Mouse (Mus musculus) embryonic facial prominence, embryonic 14.5 days (tissue): ENCODE measurements around the gene Polr1e. TPM values are rescaled to one million over a fixed set of nuclear protein-coding genes. Genes with fewer than 3 reads are reported as not detected.
"Not testable (repeated sequence)": the region's sequence is repeated elsewhere in the genome, so short reads cannot be mapped to it uniquely, and the experiment has no call there.

Experiments used
- ATAC-seq: fragments of 200-750 bp; cut with Nextera tagmentation; 2 replicates; pipeline ENCODE4 v1.8.0; 2017; ENCODE audit warnings: low read depth, moderate number of reproducible peaks, moderate TSS enrichment
- DNase-seq: peaks from one replicate; pipeline ENCODE4 v3.0.0-alpha.2; 2015; ENCODE audit warnings: low spot score
- H3K27ac ChIP-seq: fragments of 300-500 bp; sonication (generic); replicated peaks from 2 replicates; pipeline ENCODE4 v1.5.1; 2014; ENCODE audit warnings: low read depth, mild to moderate bottlenecking, low read length, moderate library complexity
- H3K27me3 ChIP-seq: fragments of 300-500 bp; sonication (generic); replicated peaks from 2 replicates; pipeline ENCODE4 v1.6.1; 2014; ENCODE audit warnings: low read length; ENCODE audit not compliant: control insufficient read depth, insufficient read depth
- H3K36me3 ChIP-seq: fragments of 300-500 bp; sonication (generic); 2 replicates; pipeline ENCODE4 v1.6.1; 2014; ENCODE audit warnings: low read length, mixed read lengths; ENCODE audit not compliant: control insufficient read depth, insufficient read depth
- H3K4me1 ChIP-seq: fragments of 300-500 bp; sonication (generic); 2 replicates; pipeline ENCODE4 v1.6.1; 2014; ENCODE audit warnings: antibody characterized with exemption, low read length; ENCODE audit not compliant: control insufficient read depth, insufficient read depth
- H3K4me2 ChIP-seq: fragments of 300-500 bp; sonication (generic); 2 replicates; pipeline ENCODE4 v1.6.1; 2014; ENCODE audit warnings: low read depth, mild to moderate bottlenecking, low read length, moderate library complexity, mixed read lengths
- H3K4me3 ChIP-seq: fragments of 300-500 bp; sonication (generic); 2 replicates; pipeline ENCODE4 v1.5.1; 2014; ENCODE audit warnings: low read depth, mild to moderate bottlenecking, low read length
- H3K9ac ChIP-seq: fragments of 300-500 bp; sonication (generic); 2 replicates; pipeline ENCODE4 v1.6.1; 2014; ENCODE audit warnings: low read depth, mild to moderate bottlenecking, low read length, moderate library complexity, mixed read lengths
- H3K9me3 ChIP-seq: fragments of 300-500 bp; sonication (generic); 2 replicates; pipeline ENCODE4 v1.6.1; 2016; ENCODE audit warnings: low read length; ENCODE audit not compliant: control insufficient read depth
- WGBS: fragments of 180-500 bp; shearing (Covaris S2); extraction: QIAGEN DNeasy Blood & Tissue Kit; methylation state at CpG from one replicate; pipeline ENCODE4 v1.1.7; 2014; 5-methylcytosine and 5-hydroxymethylcytosine counted together
- polyA plus RNA-seq: library from polyadenylated mRNA; unstranded; fragments of >200 nt; fragmentation: Nextera tagmentation; extraction: Ambion mirVana; gene quantifications from 2 replicates; pipeline ENCODE4 v1.2.1, GENCODE M21; 2014

Polr1e gene
- polyA plus RNA-seq, 1 experiment from 2014 or later, result 33.7 TPM

DNA sequence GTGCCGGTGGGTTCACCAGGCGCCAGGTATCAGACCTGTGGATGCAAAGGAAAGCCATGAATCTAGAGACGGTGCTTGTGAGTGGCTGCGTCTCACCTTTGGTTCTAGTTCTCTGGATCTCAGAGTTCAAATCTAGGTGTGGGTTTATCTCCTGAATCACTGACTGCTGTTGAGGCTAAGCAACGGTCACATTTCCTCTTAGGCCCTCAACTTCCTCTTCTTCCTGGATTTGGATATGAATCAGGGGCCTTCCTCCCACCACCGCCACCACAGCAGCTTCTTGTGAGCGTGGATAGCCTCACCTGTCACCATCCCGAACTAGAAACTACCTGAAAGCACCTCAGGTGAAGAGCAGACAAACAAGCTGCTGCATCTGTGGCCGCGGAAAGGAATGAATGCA lies 17.7 kb downstream of the Polr1e start:
- WGBS, result 90% methylated on average over 10 of the region's 10 CpGs
- Histone ChIP-seq H3K27ac (no peak overlapping the region), H3K36me3 (peaks cover 78% of the 10 kb centered on the region), H3K4me2 (no peak overlapping the region), H3K4me3 (no peak overlapping the region), H3K9me3 (no peaks in the 10 kb centered on the region), H3K27me3 (no peaks in the 10 kb centered on the region), H3K9ac (no peak overlapping the region), H3K4me1 (no peaks in the 10 kb centered on the region)
- ATAC-seq (no peak), DNase-seq (no peak)

DNA sequence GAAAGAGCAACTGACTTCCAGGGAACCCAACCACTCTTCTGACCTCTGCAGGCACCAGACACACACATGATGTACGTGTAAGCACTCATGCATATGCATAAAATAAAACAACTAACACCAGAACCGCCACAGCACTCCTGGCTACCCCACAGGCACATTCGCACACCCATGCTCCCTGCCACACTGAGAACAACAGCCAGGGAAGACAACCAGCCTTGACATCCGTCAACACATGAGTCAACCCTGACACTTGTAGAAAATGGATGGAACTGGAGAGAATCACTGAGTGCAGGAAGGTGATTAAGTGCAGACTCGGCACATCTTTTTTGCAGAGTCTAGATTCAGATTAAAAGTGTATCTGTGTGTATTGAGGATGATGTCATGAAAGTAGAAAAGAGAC lies 18.2 kb downstream of the Polr1e start:
- H3K4me2 ChIP-seq, result no peak overlapping the region
- no peak for DNase-seq

DNA sequence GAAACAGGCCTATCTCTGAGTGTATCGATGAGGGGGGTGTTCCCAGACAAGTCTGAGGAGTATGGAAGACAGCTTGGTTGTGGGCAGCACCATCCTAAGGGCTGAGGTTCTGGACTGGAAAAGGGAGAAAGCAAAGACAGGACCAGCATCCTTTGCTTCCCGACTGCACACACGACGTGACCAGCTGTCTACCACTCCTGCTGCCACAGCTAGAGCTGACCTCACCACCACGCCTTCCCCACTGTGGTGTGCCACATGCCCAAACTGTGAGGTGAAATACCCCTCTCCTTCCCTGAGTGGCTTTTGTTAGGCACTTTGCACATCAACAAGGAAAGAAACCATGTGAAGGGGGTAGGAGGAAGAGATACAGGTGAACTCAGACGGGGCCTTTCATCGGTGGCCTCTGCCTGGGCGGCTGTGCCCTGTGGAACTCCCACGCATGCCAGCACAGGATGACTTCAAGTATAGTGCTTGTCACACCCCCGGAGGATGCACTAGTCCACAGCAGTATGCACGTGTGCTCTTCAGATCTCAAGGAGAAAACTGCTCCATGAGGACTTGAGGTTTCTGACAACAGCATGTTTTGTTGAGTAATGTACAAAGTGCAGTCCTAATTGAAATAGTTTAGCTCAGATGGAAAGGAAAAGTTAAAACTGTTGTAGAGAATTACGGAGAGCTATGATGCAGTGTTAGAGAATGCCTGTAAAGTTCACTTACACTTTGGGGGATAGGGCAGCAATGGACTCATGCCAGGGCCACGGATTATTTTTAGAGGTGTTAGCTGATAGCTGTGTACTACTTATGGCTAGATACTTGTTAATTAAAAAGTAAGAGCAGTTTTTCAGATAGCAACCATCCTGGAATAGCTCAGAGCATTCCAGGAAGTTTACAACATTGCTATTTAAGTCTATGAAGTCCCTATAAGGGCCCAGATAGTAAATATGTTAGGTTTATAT lies 19.4 kb downstream of the Polr1e start:
- Histone ChIP-seq H3K9me3 (no peaks in the 10 kb centered on the region), H3K27me3 (no peaks in the 10 kb centered on the region), H3K27ac (no peak overlapping the region), H3K36me3 (peaks cover 71% of the 10 kb centered on the region), H3K9ac (no peak overlapping the region), H3K4me3 (no peak overlapping the region), H3K4me1 (no peaks in the 10 kb centered on the region), H3K4me2 (no peak overlapping the region)
- no peak for DNase-seq
- WGBS, result 90% methylated on average over 13 of the region's 13 CpGs
- ATAC-seq, result no peak

More for the DNA sequence above, 18.2 kb downstream of the Polr1e start:
- Histone ChIP-seq H3K4me3 (no peak overlapping the region), H3K9ac (no peak overlapping the region), H3K36me3 (peaks cover 77% of the 10 kb centered on the region), H3K4me1 (no peaks in the 10 kb centered on the region), H3K27ac (no peak overlapping the region), H3K9me3 (no peaks in the 10 kb centered on the region), H3K27me3 (no peaks in the 10 kb centered on the region)
- ATAC-seq, result no peak
- WGBS, result 84% methylated on average over 5 of the region's 5 CpGs

DNA sequence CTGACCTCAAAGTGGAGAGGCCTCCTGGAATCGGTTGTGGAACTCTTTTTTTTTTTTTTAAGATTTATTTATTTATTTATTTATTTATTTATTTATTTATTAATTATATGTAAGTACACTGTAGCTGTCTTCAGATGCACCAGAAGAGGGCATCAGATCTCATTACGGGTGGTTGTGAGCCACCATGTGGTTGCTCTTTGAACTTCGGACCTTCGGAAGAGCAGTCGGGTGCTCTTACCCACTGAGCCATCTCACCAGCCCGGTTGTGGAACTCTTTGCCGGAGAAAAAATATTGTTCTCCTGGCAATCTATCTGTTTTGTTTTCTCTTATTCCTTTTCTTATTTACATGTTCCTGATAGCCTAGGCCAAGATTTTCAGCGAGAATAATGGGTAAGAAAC lies 20.5 kb downstream of the Polr1e start:
- H3K4me1 ChIP-seq, H3K9me3 ChIP-seq, ATAC-seq, H3K4me2 ChIP-seq, H3K4me3 ChIP-seq, H3K27ac ChIP-seq, H3K9ac ChIP-seq, DNase-seq, H3K27me3 ChIP-seq: not testable (repeated sequence)
- H3K36me3 ChIP-seq, result peaks cover 71% of the 10 kb centered on the region; the same call in 1 of the 2 replicates
- WGBS, result 63% methylated on average over 8 of the region's 8 CpGs

DNA sequence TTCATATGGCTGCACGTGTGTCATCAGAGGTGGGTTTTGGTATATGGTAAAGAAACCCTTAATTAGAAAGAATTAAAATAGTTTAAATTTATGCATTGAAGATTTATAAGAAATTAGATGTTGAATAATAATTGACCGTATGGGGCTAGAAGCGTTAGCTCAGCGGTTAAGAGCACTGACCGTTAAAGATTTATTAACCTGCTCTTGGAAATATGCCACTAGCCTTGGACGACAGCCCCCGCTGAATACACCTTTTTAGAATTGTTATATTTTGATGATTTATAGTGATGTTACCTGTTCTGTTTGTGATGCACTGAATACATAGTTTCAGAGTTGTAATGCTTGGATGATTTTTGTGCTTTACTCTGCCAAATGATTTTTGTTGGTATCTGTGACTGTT lies 21.2 kb downstream of the Polr1e start:
- not testable (repeated sequence) for H3K27me3 ChIP-seq, H3K4me2 ChIP-seq, H3K9me3 ChIP-seq, H3K27ac ChIP-seq, H3K9ac ChIP-seq, H3K4me1 ChIP-seq, DNase-seq, H3K4me3 ChIP-seq, ATAC-seq
- H3K36me3 ChIP-seq, result peaks cover 71% of the 10 kb centered on the region
- 95% methylated on average over 7 of the region's 7 CpGs for WGBS

DNA sequence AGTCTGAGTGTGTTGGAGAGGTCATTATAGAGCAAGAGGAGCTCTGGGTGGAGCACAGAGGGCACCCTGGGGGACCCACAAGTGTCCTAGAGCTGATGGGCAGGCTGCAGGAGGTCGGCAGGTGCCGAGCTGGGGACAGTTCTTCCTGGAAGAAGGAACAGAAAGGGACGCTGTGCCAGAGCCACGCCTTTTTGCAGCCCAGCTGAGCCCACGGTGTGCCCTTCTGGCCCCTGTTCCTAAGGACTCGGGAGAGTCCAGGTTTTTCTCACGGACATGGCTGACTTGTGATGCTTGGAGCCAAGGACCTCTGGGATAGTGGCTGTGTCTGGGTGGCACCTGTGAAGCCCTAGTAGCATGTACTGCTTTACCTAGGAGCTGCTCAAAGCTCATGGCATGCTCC lies 22.4 kb downstream of the Polr1e start:
- 87% methylated on average over 7 of the region's 7 CpGs for WGBS
- no peaks in the 10 kb centered on the region for H3K9me3 ChIP-seq

DNA sequence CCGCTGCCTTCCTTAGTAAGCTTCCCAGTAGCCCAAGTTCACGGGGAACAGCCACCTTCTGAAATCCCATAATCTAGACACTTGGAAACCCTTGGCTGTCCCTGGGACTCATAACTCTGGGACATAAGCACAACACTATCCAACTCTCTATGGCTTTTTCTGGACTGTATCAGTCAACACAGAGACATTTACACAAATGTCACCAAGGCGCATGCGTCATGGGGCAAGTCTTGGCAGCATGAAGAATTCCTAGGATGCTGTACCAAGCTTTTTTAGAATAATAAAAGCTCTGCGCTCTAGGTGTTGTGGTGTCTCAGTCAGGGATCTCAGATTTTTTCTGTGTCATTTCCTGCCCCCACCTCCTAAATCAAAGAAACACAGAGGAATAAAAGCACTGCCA lies 28.3 kb downstream of the Polr1e start:
- Histone ChIP-seq H3K27me3 (no peaks in the 10 kb centered on the region), H3K36me3 (peaks cover 76% of the 10 kb centered on the region), H3K4me1 (no peaks in the 10 kb centered on the region), H3K9me3 (no peaks in the 10 kb centered on the region), H3K9ac (no peak overlapping the region), H3K4me2 (no peak overlapping the region), H3K27ac (no peak overlapping the region), H3K4me3 (no peak overlapping the region)
- ATAC-seq, result no peak
- 93% methylated on average over 5 of the region's 5 CpGs for WGBS
- DNase-seq, result no peak

More for the DNA sequence above, 22.4 kb downstream of the Polr1e start:
- Histone ChIP-seq H3K4me2 (no peak overlapping the region), H3K4me1 (no peaks in the 10 kb centered on the region), H3K9ac (no peak overlapping the region), H3K27me3 (no peaks in the 10 kb centered on the region), H3K27ac (no peak overlapping the region), H3K4me3 (no peak overlapping the region), H3K36me3 (peaks cover 68% of the 10 kb centered on the region)
- DNase-seq (no peak), ATAC-seq (no peak)

DNA sequence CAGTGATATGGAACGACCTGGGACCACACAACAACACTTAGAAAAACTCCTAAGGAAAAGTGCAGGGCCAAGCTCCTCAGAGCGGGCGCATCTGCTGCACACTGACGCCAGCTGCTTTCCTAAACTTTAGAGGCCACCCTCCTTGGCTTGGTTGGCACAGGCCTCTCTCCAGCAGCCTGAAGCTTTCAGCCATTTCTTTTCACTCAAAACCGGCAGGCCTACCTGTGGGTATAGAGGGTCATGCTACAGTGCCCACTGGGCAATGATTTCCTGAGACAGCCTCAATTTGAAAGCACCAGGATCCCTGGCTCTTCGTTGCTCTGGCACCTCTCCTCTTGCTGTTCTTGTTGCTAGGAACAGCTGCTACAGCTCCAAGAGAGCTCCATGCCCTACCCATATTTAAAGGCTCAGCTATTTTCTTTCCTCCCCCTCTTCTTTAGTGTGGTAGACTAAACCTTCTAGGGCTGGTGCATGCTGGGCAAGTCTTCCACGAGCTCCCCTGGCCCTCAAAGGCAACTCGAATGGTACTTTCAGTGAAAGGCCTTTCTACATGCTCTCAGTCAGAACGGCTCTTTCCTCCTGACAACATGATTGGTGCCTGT lies 29.0 kb downstream of the Polr1e start:
- H3K4me1 ChIP-seq, result no peaks in the 10 kb centered on the region
- H3K27ac ChIP-seq, result no peak overlapping the region
- peaks cover 72% of the 10 kb centered on the region for H3K36me3 ChIP-seq
- no peak overlapping the region for H3K4me3 ChIP-seq
- no peaks in the 10 kb centered on the region for H3K27me3 ChIP-seq
- H3K9ac ChIP-seq, result no peak overlapping the region
- DNase-seq, result no peak
- WGBS, result 82% methylated on average over 9 of the region's 9 CpGs
- no peaks in the 10 kb centered on the region for H3K9me3 ChIP-seq
- no peak for ATAC-seq
- H3K4me2 ChIP-seq, result no peak overlapping the region
